Mouse (Mus musculus) retina, embryonic 14.5 days (tissue): ENCODE data around the gene Ugt1a6b.
"Not testable (repeated sequence)": the region's sequence is repeated elsewhere in the genome, so short reads cannot be mapped to it uniquely, and the experiment has no call there.

Experiments
- DNase-seq: peaks from one replicate; pipeline ENCODE4 v3.0.0-alpha.2; 2015; ENCODE audit warnings: low spot score

Gene Ugt1a6b

DNA sequence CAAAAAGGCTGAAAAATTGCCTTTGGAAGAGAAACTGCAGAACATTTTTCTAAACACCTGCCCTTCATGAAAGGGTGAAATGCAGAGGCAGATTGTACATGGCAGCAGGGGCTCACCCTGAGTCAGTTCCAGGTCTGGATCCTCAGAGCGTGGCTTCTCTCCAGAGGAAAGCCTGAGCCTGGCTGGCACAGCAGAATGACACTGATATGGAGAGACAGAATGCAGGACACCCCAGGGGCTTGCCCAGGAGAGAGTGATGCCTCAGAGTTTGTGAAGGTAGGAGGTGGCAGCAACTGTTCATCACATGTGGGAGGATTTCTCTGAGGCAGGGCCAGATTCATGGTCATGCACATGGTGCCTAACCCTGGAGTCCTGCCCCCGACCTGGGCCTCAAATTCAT lies 96.9 kb downstream of the Ugt1a6b start:
- DNase-seq: no peak

DNA sequence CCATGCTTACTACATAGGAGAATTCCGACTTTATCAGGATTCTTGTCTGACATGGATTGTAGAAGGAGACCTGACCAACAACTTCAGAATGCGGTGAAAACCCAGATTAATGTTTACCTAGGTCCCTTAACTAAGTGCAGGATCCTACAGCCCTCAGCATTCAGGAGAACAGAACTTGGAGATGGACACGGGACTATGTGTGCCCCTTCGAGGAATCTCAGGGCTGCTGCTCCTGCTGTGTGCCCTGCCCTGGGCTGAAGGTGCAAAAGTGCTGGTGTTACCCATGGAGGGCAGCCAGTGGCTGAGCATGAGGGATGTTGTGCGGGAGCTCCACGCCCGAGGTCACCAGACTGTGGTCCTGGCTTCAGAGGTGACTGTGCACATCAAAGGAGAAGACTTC lies 97.4 kb downstream of the Ugt1a6b start, which contains the start of gene Ugt1a2:
TSS of gene Ugt1a2 (plus strand) at position 146 of the 400 bp plus-strand sequence.
- no peak for DNase-seq

DNA sequence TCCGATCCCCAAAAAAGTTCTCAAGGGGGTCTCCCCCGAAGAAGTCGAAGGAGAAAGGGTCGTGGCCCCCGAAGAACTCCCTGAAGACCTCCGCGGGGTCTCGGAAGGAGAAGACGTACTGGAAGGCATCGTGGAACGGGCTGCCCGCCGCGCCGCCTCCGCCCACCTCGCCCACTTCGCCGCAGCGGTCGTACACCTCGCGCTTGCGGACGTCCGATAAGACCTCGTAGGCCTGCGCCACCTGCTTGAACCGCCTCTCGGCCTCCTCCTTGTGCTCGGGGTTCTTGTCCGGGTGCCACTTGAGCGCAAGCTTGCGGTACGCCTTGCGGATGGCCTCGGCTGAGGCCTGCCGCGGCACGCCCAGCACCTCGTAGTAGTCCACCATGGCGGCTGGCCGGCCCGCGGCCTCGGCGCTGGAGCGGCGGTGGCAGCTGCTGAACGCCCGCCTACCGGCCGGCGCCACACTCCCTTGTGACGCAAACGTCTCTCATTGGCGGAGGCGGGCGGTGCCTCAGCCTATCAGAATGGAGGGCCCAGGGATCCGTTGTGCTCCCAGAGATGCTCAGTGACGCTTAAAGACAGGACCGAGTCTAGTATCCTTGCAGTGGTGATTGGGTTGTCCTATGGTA lies 102.4 kb downstream of the Ugt1a6b start, which contains the start of gene Dnajb3:
TSS of gene Dnajb3 (minus strand) at position 489 of the 629 bp plus-strand sequence.
- peak; percentile 82 for DNase-seq

DNA sequence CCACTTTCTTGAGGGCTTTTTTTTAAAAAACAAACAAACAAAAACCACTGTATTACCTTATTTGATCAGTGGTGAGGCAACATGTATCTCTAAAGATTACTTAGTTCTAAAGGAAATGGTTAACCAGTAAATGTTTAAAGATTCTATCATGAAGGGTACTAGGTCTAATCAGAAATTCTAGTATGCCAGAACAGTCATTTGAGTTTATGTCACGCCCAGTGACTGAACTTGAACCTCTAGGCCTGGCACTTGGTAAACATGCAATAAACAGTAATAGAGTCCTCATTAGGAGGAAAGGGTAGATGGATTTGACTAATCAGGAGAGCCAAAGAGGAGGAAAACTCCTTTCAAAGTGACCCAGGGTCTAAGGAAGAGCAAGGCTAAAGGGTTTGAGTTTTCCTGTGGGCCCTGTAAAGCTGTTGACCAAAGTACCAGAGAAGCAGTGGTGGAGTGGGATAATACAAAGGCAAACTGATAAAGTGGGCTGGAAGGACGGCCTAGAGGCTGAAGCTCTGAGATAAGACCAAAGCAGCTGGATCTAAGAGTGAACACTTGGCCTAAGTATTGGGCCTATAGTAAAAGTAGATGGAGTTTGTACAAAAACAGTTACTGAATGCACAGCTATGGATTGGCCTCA lies 103.9 kb downstream of the Ugt1a6b start:
- no peak for DNase-seq

DNA sequence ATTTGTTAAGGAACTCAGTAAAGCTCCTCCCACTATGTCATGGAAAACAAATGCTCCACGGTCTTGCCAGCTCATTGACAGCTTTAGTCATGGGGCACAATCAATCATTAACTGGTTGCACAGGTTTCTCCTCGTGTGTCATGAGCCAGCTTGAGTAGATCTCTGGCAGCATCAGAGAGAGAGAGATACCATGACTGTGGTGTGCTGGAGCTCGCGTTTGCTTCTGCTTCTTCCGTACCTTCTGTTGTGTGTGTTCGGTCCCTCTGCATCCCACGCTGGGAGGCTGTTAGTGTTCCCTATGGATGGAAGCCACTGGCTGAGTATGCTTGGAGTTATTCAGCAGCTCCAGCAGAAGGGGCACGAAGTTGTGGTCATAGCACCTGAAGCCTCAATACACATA lies 108.8 kb downstream of the Ugt1a6b start, which contains the start of gene Ugt1a1:
TSS of gene Ugt1a1 (plus strand) at position 148 of the 400 bp plus-strand sequence.
- no peak for DNase-seq

DNA sequence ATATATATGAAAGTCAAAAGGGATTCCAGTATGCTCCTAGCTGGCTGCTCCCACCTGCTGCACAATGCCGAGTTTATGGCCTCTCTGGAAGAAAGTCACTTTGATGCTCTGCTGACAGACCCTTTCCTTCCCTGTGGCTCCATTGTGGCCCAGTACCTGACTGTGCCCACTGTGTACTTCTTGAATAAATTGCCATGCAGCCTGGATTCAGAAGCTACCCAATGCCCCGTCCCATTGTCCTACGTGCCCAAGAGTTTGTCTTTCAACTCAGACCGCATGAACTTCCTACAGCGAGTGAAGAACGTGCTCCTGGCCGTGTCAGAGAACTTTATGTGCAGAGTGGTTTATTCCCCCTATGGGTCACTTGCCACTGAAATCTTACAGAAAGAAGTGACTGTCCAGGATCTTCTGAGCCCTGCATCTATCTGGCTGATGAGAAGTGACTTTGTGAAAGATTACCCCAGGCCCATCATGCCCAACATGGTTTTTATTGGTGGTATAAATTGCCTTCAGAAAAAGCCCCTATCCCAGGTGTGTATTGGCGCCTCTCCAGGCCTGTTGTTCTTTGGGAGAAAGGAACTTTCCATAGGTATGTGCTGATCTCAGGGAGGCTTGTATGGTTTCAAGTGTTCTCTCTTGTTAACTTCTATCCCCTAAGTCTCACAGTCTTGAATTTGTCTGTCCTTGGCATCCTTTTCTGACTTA lies 109.4 kb downstream of the Ugt1a6b start:
- no peak for DNase-seq

DNA sequence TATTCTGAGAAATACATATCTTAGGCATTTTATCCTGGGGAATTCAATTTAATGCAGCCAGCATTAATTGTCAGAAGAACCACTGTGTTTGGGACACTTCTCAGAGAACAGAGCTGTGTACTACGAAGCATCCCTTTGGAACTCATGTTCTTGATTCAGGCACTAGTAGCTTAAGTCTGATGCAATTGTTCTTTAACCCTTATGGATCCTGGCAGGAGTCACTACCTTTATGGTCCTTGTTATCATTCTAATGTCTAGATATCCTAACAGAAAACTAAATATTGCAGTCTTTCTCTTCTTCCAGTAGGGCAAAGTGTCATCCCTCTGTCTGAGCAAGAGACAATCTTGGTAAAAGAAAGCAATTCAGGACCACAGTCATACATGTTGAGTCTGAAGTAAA lies 110.0 kb downstream of the Ugt1a6b start:
- no peak for DNase-seq

DNA sequence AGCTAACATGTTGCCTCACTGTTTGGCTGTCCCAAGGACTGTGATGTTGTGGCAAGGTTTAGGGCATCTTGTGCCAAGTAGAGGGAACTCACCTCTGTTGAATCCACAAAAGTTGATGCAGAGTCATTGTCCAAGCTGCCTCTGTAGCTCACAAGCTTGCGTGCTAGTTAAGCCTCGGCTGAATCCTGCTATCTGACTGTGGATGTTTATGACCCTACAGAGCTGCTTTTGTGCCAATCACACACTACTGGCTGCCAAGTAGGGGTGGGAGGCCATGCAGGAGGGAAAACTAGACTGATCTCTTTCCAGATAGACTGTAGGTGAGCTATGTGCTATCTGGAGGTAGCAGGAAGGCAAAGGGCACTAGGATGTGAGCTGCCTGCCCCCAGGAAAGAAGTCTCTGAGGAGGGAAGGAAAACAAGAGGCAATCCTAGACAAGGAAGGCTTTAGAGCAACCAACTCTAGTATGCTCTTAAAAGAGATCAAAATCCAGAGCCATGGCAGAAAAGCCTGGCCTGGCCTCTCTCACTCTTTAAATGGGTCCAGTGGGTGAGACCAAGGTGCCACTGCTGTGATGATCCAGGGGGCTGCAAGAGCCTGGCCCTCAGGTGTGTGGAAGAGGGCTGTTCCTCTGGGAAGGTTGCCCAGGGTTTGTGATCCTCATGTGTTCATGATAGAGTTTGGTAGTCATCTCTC lies 110.9 kb downstream of the Ugt1a6b start:
- DNase-seq: no peak

DNA sequence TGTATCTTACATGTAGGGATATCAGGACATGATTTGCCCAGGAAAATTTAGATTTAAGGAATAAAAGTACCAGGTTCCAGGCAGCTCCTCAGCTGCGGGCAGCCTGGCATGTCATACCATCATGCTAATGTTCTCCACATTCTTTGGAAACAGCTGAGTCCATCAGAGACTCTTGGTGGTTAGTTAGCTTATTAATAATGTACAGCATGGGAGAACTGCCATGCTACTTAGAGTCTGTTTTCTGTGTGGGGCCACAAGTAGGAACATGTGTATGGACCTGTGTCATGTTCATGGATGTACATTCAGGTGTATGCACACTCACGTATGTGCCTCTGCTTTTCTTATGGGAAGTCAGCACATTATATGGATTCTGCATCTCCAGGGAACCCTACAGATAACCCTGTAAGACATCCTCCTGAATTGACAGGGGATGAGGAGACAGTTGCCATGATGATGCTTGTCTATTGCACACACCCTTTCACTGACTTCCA lies 111.5 kb downstream of the Ugt1a6b start:
- DNase-seq: no peak

DNA sequence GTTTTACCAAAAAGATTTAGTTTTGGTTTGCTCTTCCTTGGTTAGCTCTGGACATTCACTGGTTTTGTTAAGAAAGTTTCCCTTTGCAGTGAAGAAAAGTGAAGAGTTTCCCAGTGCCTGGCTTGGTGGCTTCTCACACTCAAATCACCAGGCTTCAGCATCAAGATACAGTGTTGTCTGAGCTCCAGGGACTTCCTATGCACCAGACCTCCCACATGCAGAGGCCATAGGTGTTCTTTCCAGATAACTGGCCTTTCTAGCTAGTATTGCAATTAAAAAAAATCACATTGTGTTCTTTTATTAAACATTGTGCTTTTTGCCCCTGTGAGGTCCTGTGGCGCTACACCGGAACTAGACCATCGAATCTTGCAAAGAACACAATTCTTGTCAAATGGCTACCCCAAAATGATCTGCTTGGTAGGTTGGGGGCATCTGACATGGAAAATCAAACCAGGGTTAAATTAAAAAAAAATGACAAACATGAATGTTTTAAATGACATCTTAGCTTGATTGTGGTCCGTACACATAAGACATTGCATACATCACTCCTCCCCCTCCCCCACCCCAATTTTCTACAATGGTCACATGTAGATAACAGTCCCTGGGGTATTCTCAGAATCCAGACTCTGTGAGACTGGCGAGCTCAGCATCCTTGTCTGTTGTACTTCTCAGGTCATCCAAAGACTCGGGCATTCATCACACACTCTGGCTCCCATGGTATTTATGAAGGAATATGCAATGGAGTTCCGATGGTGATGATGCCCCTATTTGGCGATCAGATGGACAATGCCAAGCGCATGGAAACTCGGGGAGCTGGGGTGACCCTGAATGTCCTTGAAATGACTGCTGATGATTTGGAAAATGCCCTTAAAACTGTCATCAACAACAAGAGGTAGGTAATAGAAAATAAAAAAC lies 112.7 kb downstream of the Ugt1a6b start:
- no peak for DNase-seq

DNA sequence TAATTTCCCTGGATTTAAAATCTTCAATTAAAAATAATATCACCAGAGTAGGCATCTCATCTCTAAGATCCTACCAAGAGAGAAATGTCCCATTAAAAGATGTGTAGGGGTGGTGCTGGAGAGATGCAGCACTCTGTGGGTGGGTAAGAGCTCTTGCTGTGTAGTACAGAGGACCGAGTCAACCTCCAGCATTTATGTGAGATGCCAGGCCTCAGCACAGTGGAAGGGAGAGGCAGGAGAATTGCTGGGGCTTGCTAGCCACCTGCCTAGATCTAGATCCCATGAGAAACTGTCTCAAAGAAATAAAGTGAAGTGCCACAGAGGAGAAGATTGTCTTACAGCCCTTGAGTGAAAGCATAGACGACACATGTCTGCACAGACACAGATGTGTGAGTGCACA lies 113.5 kb downstream of the Ugt1a6b start:
- no peak for DNase-seq

DNA sequence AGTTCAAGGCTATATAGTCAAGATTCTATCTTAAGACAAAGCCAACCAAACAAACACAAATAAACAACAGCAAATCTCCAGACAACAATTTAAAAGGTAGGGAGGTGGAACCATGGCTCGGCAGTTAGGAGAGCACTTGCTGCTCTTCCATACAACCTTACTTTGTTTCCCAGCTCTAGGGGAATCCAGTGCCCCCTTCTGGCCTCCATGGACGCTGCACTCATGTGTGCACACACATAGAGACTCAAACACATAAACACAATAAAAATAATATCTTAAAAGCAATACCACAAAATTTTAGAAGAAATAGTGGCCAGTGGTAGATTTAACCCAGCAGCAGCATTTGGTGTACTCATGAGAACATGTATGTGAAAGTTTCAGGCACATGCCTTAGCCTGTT lies 114.1 kb downstream of the Ugt1a6b start:
- no peak for DNase-seq

DNA sequence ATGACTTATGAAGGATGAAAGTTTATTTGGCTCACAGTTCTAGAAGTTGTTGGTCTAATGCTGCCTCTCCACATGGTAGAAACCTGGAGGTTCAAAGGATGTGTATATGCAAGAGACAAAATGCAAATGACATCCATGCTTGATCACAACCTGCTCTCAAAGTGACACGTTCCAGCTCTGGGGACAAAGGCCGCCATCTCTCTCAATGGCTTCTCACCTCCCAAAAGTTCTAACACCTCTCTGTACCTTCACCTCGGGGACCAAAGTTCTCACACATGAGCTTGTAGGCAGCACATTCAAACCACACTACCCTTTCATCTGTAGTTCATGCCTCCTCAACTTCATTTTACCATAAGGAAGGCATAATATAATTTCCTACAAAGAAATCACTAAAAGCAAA lies 114.5 kb downstream of the Ugt1a6b start:
- no peak for DNase-seq

DNA sequence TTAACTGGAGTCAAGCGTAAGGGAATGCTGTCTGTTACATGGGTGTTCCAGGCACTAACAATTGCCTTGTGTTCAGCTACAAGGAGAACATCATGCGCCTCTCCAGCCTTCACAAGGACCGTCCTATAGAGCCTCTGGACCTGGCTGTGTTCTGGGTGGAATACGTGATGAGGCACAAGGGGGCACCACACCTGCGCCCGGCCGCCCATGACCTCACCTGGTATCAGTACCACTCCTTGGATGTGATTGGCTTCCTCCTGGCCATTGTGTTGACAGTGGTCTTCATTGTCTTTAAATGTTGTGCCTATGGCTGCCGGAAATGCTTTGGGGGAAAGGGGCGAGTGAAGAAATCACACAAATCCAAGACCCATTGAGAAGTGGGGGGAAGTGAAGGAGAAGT lies 115.0 kb downstream of the Ugt1a6b start:
- DNase-seq: no peak

DNA sequence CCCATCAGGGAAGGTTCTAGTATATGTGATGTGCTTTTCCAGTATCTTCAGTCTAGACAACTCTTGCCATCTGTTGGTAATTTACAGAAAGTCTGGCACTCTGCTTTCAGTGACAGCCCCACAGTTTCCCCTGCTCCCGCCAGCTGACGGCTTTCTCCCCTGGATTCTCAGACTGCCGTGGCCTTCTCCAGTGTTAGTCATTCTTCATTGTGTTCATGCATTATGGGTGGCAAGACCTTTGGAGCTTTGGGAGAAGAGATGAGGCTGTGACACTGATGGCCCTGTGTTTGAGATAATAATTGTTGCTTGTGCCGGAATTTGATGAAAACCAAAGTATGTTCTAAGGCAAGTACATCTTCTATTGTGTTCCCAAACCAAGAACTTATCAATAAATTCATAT lies 115.5 kb downstream of the Ugt1a6b start:
- no peak for DNase-seq

DNA sequence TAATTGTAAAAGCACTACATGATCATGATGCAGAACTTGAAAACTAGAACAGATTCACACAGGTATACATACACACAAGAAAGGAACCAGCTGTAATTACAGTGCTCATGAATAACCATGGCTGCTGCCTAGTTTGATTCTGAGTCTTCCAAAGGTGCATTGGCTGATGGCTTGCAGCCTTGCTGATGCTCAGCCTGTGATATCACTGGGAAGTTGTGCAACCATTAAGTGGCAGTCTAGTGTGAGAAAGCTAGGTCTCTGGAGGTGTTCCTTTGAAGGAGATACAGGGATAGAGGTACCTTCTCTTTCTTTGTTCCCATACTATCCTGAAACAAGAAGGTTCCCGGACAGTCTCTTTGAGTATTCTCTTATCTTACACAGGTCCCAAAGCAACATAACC lies 116.0 kb downstream of the Ugt1a6b start:
- no peak for DNase-seq

DNA sequence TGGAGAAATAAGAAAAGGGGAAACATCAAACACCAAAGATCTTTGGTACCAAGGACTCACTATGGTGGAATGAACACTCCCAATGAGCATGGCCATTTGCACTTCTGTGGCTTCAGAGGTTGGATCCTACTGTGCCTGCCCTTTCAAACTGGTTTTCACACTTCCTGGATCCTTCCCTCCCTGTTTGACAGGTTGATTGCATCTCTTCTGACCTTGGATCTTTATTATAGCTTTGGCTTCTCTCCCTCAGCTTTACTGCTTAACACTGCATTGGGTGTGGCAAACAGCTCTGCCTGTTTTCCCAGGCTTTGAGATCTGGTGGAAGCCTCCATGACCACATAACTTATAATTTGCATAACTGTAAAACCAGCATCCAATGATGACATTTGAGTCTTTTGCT lies 117.3 kb downstream of the Ugt1a6b start:
- no peak for DNase-seq

DNA sequence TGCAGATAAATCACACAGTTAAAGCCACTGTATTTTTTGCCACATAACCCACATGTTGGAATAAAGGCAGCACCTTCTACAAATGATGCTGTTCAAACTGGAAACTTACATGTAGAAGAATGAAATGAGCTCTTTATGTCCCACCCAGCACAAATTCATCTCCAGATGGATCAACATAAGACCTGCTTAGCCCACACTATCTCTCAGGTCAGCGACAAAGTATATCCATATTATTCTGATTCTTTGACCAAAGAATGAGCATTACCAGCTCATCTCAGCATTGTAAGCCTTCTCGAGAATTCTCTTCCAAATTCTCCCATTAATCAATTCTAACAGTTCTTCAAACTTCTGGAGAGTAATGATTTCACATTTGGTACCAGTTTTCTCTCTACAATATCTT lies 119.2 kb downstream of the Ugt1a6b start:
- DNase-seq: no peak

DNA sequence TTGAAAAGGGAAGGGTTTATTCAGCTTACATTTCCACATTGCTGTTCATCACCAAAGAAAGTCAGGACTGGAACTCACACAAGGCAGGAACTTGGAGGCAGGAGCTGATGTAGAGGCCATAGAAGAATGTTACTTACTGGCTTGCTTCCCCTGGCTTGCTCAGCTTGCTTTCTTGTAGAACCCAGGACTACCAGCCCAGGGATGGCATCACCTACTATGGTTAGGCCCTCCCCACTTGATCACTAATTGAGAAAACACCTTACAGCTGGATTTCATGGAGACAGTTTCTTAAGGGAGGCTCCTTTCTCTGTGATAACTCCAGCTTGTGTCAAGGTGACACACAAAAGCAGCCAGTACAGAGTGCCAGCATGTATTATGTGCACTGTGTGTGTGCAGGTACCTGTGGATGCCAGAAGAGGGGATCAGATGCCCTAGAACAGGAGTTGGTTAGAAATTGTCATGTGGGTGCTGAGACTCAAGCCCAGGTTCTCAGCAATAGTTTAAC lies 120.0 kb downstream of the Ugt1a6b start:
- not testable (repeated sequence) for DNase-seq

DNA sequence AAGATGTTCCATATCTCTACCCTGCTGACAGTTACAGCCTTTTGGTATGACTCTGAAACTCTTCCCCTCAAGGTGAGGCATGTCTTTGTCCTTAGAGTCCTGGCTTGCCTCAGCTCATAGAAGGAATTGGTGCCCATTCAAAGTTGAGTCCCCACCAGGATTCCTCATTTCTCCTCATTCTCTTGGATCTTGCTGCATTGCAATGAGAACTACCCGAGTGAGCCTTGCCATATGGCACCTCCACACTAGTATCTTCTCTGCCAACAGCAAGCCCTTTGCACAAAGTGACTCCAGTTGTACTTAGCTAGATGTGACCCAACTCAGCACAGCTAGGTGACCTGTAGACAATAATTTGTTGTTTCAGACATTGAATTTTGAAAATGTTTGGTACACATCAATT lies 120.5 kb downstream of the Ugt1a6b start:
- no peak for DNase-seq
